Mouse (Mus musculus) CH12.LX (cell line): ENCODE data around the gene Cep164. TPM values are rescaled to one million over a fixed set of nuclear protein-coding genes. Genes with fewer than 3 reads are reported as not detected.

Source experiments
- DNase-seq: peaks from one replicate; pipeline ENCODE4 v3.0.0-alpha.2; 2013; ENCODE audit errors: extremely low read depth
- H3K27ac ChIP-seq: 2 replicates; pipeline ENCODE4 v1.5.1; 2012; ENCODE audit warnings: low read depth, mild to moderate bottlenecking, control low read depth, moderate library complexity; ENCODE audit not compliant: insufficient read depth
- H3K27me3 ChIP-seq: replicated peaks from 2 replicates; pipeline ENCODE3; 2012; ENCODE audit warnings: inconsistent platforms
- H3K36me3 ChIP-seq, 2 experiments: replicated peaks in 1 of 2; 2 replicates each; pipeline versions ENCODE3 to v1.6.1; 2012; ENCODE audit warnings: inconsistent platforms in 1 of 2, low read length in 1 of 2, mild to moderate bottlenecking in 1 of 2, mixed read lengths in 1 of 2, moderate library complexity in 1 of 2; ENCODE audit not compliant: control insufficient read depth in 1 of 2, insufficient read depth in 1 of 2
- H3K4me1 ChIP-seq, 2 experiments: 2 replicates each; pipeline ENCODE4 v1.6.1; 2012; ENCODE audit warnings: inconsistent platforms in 1 of 2, moderate library complexity in 1 of 2; ENCODE audit not compliant: insufficient read depth in 2 of 2, control insufficient read depth in 1 of 2
- H3K4me2 ChIP-seq: 2 replicates; pipeline ENCODE4 v1.6.1; 2012; ENCODE audit warnings: low read depth, mild to moderate bottlenecking, control low read depth; ENCODE audit not compliant: poor library complexity, insufficient read depth, severe bottlenecking
- H3K4me3 ChIP-seq, 3 experiments: fragments of 150-350 bp in 1 of 3; sonication (generic) in 1 of 3; replicated peaks in 1 of 3; 2 replicates each; pipeline versions ENCODE3 to v1.5.1; 2011 to 2012; ENCODE audit warnings: low read depth in 2 of 3, low read length in 2 of 3, mild to moderate bottlenecking in 2 of 3, moderate library complexity in 2 of 3, control low read depth in 1 of 3, improper control_type of control experiment in 1 of 3, inconsistent platforms in 1 of 3, mixed read lengths in 1 of 3; ENCODE audit not compliant: poor library complexity in 1 of 3
- H3K79me2 ChIP-seq: replicated peaks from 2 replicates; pipeline ENCODE4 v1.6.1; 2012; ENCODE audit warnings: mild to moderate bottlenecking, moderate library complexity; ENCODE audit not compliant: control insufficient read depth, poor library complexity, insufficient read depth, severe bottlenecking; ENCODE audit errors: extremely low read depth
- H3K9ac ChIP-seq: 2 replicates; pipeline ENCODE4 v1.6.1; 2012; ENCODE audit warnings: low read depth, mild to moderate bottlenecking, control low read depth, moderate library complexity; ENCODE audit not compliant: insufficient read depth
- H3K9me3 ChIP-seq: replicated peaks from 2 replicates; pipeline ENCODE3; 2012; ENCODE audit warnings: low read length, inconsistent platforms, mixed read lengths
- BHLHE40 ChIP-seq: IDR thresholded peaks from 2 replicates; pipeline ENCODE4 v1.6.1; 2011; ENCODE audit warnings: mild to moderate bottlenecking, low read depth, low read length, improper control_type of control experiment
- CHD1 ChIP-seq: IDR thresholded peaks from 2 replicates; pipeline ENCODE4 v1.6.1; 2012; ENCODE audit warnings: low read depth, low read length, improper control_type of control experiment, inconsistent platforms
- CTCF ChIP-seq, 2 experiments: IDR thresholded peaks in 1 of 2; conservative IDR thresholded peaks in 1 of 2; 2 replicates each; pipeline ENCODE4 v1.5.1; 2011 to 2012; ENCODE audit warnings: low read depth in 2 of 2, low read length in 2 of 2, improper control_type of control experiment in 1 of 2, inconsistent platforms in 1 of 2, mild to moderate bottlenecking in 1 of 2, moderate library complexity in 1 of 2
- E2F4 ChIP-seq: IDR thresholded peaks from 2 replicates; pipeline ENCODE4 v1.6.1; 2011; ENCODE audit warnings: low read depth, low read length, improper control_type of control experiment; ENCODE audit not compliant: insufficient replicate concordance
- ELF1 ChIP-seq: IDR thresholded peaks from 2 replicates; pipeline ENCODE4 v1.6.1; 2014; ENCODE audit warnings: low read depth, mild to moderate bottlenecking, inconsistent platforms, low read length, improper control_type of control experiment
- EP300 ChIP-seq: IDR thresholded peaks from 2 replicates; pipeline ENCODE4 v1.6.1; 2011; ENCODE audit warnings: low read length, improper control_type of control experiment
- ETS1 ChIP-seq: conservative IDR thresholded peaks from 2 replicates; pipeline ENCODE4 v1.6.1; 2012; ENCODE audit warnings: low read depth, mild to moderate bottlenecking, inconsistent platforms, low read length, improper control_type of control experiment, moderate library complexity
- GABPA ChIP-seq: IDR thresholded peaks from 2 replicates; pipeline ENCODE4 v1.6.1; 2012; ENCODE audit warnings: low read depth, low read length, improper control_type of control experiment, inconsistent platforms; ENCODE audit not compliant: insufficient replicate concordance
- JUN ChIP-seq: IDR thresholded peaks from 2 replicates; pipeline ENCODE4 v1.6.1; 2011; ENCODE audit warnings: low read depth, mild to moderate bottlenecking, low read length, improper control_type of control experiment, moderate library complexity; ENCODE audit not compliant: insufficient read depth
- JUND ChIP-seq: conservative IDR thresholded peaks from 2 replicates; pipeline ENCODE4 v1.6.1; 2011; ENCODE audit warnings: low read depth, low read length, improper control_type of control experiment
- KAT2A ChIP-seq: IDR thresholded peaks from 2 replicates; pipeline ENCODE4 v1.6.1; 2012; ENCODE audit warnings: low read length, improper control_type of control experiment, inconsistent platforms; ENCODE audit not compliant: insufficient replicate concordance
- MAFK ChIP-seq: IDR thresholded peaks from 2 replicates; pipeline ENCODE4 v1.6.1; 2011; ENCODE audit warnings: low read length, improper control_type of control experiment; ENCODE audit not compliant: insufficient replicate concordance
- MAX ChIP-seq: IDR thresholded peaks from 2 replicates; pipeline ENCODE4 v1.6.1; 2011; ENCODE audit warnings: low read length, improper control_type of control experiment
- MAZ ChIP-seq: IDR thresholded peaks from 2 replicates; pipeline ENCODE4 v1.6.1; 2012; ENCODE audit warnings: low read depth, mild to moderate bottlenecking, inconsistent platforms, low read length, improper control_type of control experiment, moderate library complexity
- MXI1 ChIP-seq: IDR thresholded peaks from 2 replicates; pipeline ENCODE4 v1.6.1; 2011; ENCODE audit warnings: mild to moderate bottlenecking, low read depth, low read length, improper control_type of control experiment
- MYC ChIP-seq: IDR thresholded peaks from 2 replicates; pipeline ENCODE4 v1.6.1; 2011; ENCODE audit warnings: low read depth, mild to moderate bottlenecking, improper control_type of control experiment, low read length
- NELFE ChIP-seq: IDR thresholded peaks from 2 replicates; pipeline ENCODE4 v1.6.1; 2011; ENCODE audit warnings: low read depth, low read length, improper control_type of control experiment
- NRF1 ChIP-seq: IDR thresholded peaks from 2 replicates; pipeline ENCODE4 v1.6.1; 2014; ENCODE audit warnings: low read depth, mild to moderate bottlenecking, inconsistent platforms, low read length, improper control_type of control experiment, moderate library complexity
- POLR2A ChIP-seq: IDR thresholded peaks from 2 replicates; pipeline ENCODE4 v1.6.1; 2011; ENCODE audit warnings: low read depth, mild to moderate bottlenecking, improper control_type of control experiment, low read length
- RCOR1 ChIP-seq: conservative IDR thresholded peaks from 2 replicates; pipeline ENCODE4 v1.6.1; 2012; ENCODE audit warnings: low read depth, mild to moderate bottlenecking, inconsistent platforms, low read length, improper control_type of control experiment
- SIN3A ChIP-seq: IDR thresholded peaks from 2 replicates; pipeline ENCODE4 v1.6.1; 2012; ENCODE audit warnings: low read length, improper control_type of control experiment, inconsistent platforms
- SMC3 ChIP-seq: IDR thresholded peaks from 2 replicates; pipeline ENCODE4 v1.6.1; 2011; ENCODE audit warnings: low read depth, low read length, improper control_type of control experiment
- TBP ChIP-seq: conservative IDR thresholded peaks from 2 replicates; pipeline ENCODE4 v1.6.1; 2011; ENCODE audit warnings: low read depth, low read length, improper control_type of control experiment
- TCF12 ChIP-seq: IDR thresholded peaks from 2 replicates; pipeline ENCODE4 v1.6.1; 2014; ENCODE audit warnings: low read depth, mild to moderate bottlenecking, inconsistent platforms, low read length, improper control_type of control experiment
- UBTF ChIP-seq: IDR thresholded peaks from 2 replicates; pipeline ENCODE4 v1.6.1; 2012; ENCODE audit warnings: low read depth, mild to moderate bottlenecking, inconsistent platforms, low read length, improper control_type of control experiment, moderate library complexity
- ZC3H11A ChIP-seq: IDR thresholded peaks from 2 replicates; pipeline ENCODE4 v1.6.1; 2012; ENCODE audit warnings: low read depth, mild to moderate bottlenecking, inconsistent platforms, low read length, improper control_type of control experiment
- ZKSCAN1 ChIP-seq: IDR thresholded peaks from 2 replicates; pipeline ENCODE4 v1.6.1; 2012; ENCODE audit warnings: low read depth, inconsistent platforms, low read length, improper control_type of control experiment, borderline replicate concordance
- ZMIZ1 ChIP-seq: IDR thresholded peaks from 2 replicates; pipeline ENCODE4 v1.6.1; 2012; ENCODE audit warnings: low read depth, mild to moderate bottlenecking, inconsistent platforms, low read length, improper control_type of control experiment
- ZNF384 ChIP-seq: IDR thresholded peaks from 2 replicates; pipeline ENCODE4 v1.6.1; 2012; ENCODE audit warnings: low read depth, low read length, improper control_type of control experiment, inconsistent platforms
- dilution Hi-C: fragments of 300-500 bp; cut with MboI; formaldehyde crosslinking; loops from 2 replicates; pipeline ENCODE4 v1.14.3; 2020; ENCODE audit warnings: low sequenced_read_pairs; ENCODE audit not compliant: extremely low pct_unique_long_range_greater_than_20kb, extremely low pct_ligation_motif_present
- in situ Hi-C: fragments of 300-500 bp; cut with MboI; formaldehyde crosslinking; loops from 3 replicates; pipeline ENCODE4 v1.14.3; 2019; ENCODE audit warnings: low sequenced_read_pairs, low pct_ligation_motif_present, low pct_unique_long_range_greater_than_20kb, mixed read lengths
- polyA plus RNA-seq: library from polyadenylated mRNA; unstranded; fragments of >175 nt; gene quantifications from 2 replicates; pipeline ENCODE4 v1.2.1, GENCODE M21; 2012; ENCODE audit warnings: low read depth; ENCODE audit not compliant: insufficient read length
- total RNA-seq, 2 experiments: library from RNA; depleted of rRNA; stranded (reverse); fragments of 300-350 nt in 1 of 2; fragments of >200 nt in 1 of 2; gene quantifications; 2 replicates each; pipeline ENCODE4 v1.2.3; 2012 to 2014

Gene Cep164
- total and polyA plus RNA-seq, 3 experiments, result 14.2 to 22.7 (median 21.7) TPM

DNA sequence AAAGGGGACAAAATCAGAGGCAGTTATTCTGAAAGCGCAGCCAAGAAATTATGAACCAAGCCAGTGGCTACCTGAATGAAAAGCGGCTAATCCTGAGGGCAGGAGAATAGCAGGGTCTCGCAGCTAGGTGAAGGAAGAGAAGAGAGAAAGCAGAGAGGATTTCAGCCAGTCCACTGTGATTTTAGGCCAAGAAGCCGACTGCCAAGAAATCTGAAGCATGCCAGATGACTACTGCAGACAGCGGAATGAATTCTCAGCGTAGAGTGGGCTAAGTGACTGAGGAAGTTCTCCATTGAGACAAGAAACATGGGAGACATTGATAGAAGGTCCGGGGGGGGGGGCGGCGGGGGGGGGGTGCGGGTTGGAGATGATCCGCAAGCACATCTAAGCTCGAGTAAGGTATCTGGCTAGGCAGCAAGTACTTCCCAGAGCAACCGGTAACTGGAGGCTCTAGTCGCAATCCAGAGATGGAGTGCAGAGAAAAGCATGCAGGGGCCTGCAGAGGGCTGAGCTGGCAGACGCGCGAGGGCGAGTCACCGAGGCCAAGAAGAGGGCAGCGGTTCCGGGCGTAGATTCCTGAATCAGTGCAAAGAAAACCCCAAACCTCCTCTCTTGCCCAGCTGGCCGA, 714 bp downstream of the Cep164 start:
- dilution Hi-C loops, result no loop called here
- TF ChIP-seq SMC3 (no peak), ELF1 (no peak), TBP (no peak), ZC3H11A (no peak), EP300 (no peak), NELFE (no peak), JUN (no peak), NRF1 (no peak), ZKSCAN1 (no peak), MAX (no peak), UBTF (no peak), BHLHE40 (no peak), JUND (no peak), MAFK (no peak), ZNF384 (no peak), KAT2A (no peak), TCF12 (no peak)
- no peak overlapping the region for H3K27ac ChIP-seq
- no peaks in the 10 kb centered on the region for H3K79me2 ChIP-seq
- H3K9me3 ChIP-seq, result peaks cover 7% of the 10 kb centered on the region
- peak overlapping the region; percentile 79 to 91 (median 84) for H3K4me3 ChIP-seq
- H3K27me3 ChIP-seq, result no peaks in the 10 kb centered on the region
- H3K4me1 ChIP-seq, result peaks cover 4 to 28% of the 10 kb centered on the region in 2 experiments
- in situ Hi-C loops, result no loop called here
- no peak for DNase-seq
- peak overlapping the region; percentile 70 for H3K4me2 ChIP-seq
- peak overlapping the region; percentile 67 for H3K9ac ChIP-seq
- H3K36me3 ChIP-seq, result peaks cover under 1 to 19% of the 10 kb centered on the region in 2 experiments

DNA sequence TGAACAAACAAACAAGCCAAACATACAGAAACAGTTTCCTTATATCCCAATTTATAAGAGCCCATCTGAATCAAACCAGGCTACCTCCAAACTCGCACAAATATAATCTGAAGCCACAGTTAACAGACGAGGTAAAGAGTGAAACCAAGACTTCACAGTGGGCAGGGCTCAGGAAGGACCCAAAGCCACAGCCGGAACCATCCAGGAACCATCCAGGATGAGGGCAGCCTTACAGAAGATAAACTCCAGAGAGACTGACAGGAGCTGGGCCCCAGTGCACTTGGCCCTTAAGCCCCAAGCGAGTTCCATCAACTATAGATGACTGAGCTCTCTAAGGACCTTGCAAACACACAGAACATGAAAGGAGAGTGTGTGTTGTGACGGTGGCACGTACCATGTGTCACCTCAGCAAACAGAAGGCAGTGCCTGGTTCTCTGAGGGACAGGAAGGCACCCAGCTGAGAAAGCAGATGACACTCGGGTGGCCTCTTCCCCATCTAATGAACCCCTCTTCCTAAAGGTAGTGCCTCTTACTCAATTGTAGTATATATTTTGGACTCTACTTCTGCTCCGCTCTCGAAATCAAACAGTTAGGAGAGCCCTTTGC, 10.0 kb downstream of the Cep164 start:
- in situ Hi-C loops, result no loop called here
- no peak for TF ChIP-seq MXI1
- TF ChIP-seq CTCF (conservative IDR thresholded peaks at IDR 0.05 in 1 of 2, IDR thresholded peaks at IDR 0.05 in 1 of 2; ENCODE audit: low read depth in 2 of 2, low read length in 2 of 2), result no peak
- no peak for TF ChIP-seq JUN
- no peak for TF ChIP-seq MYC
- TF ChIP-seq EP300, result no peak
- TF ChIP-seq ETS1, result no peak
- no peak for TF ChIP-seq ELF1
- TF ChIP-seq GABPA, result no peak
- no peak for TF ChIP-seq ZKSCAN1
- TF ChIP-seq MAZ, result no peak
- TF ChIP-seq CHD1, result no peak
- TF ChIP-seq RCOR1, result no peak
- no peak for TF ChIP-seq SIN3A
- TF ChIP-seq E2F4, result no peak
- no peak for TF ChIP-seq ZMIZ1
- no peak for TF ChIP-seq POLR2A
- TF ChIP-seq NRF1, result no peak
- no peak overlapping the region for H3K4me3 ChIP-seq
- no peak overlapping the region for H3K9ac ChIP-seq
- H3K4me2 ChIP-seq, result no peak overlapping the region
- H3K36me3 ChIP-seq, result peaks cover 11 to 83% of the 10 kb centered on the region in 2 experiments
- DNase-seq, result no peak
- H3K27me3 ChIP-seq, result no peaks in the 10 kb centered on the region
- peaks cover 0 to 14% of the 10 kb centered on the region in 2 experiments; a peak in 2 of 4 replicates for H3K4me1 ChIP-seq
- no peaks in the 10 kb centered on the region for H3K79me2 ChIP-seq
- peaks cover 3% of the 10 kb centered on the region for H3K9me3 ChIP-seq
- no peak overlapping the region for H3K27ac ChIP-seq
- dilution Hi-C loops, result no loop called here
